Mouse (Mus musculus) MN1 (cell line): ENCODE data around the gene Colec11.

ENCODE experiments used
- DNase-seq: peaks from one replicate; pipeline ENCODE4 v3.0.0-alpha.2; 2016; ENCODE audit warnings: low spot score

Colec11 gene

GRCm38 (mm10) chr12:28602259-28602658 lies 20.9 kb downstream of the Colec11 start:
- DNase-seq = no peak

GRCm38 (mm10) chr12:28598526-28598991 lies 24.6 kb downstream of the Colec11 start:
- DNase-seq = no peak

GRCm38 (mm10) chr12:28598110-28598509 lies 25.1 kb downstream of the Colec11 start:
- DNase-seq = no peak

- DNase-seq = no peak
These were observed 25.5 kb downstream of the Colec11 start for GRCm38 (mm10) chr12:28597699-28598098.

- DNase-seq = no peak
These were observed 26.3 kb downstream of the Colec11 start for GRCm38 (mm10) chr12:28596851-28597250.

GRCm38 (mm10) chr12:28590428-28590827 lies 32.7 kb downstream of the Colec11 start:
- DNase-seq = no peak

- DNase-seq = peak; percentile 92
These were observed 33.9 kb downstream of the Colec11 start for GRCm38 (mm10) chr12:28589090-28589868.

- no peak for DNase-seq
These were observed 35.2 kb downstream of the Colec11 start for GRCm38 (mm10) chr12:28587949-28588348.

GRCm38 (mm10) chr12:28584036-28584435 lies 39.1 kb downstream of the Colec11 start:
- DNase-seq = no peak

GRCm38 (mm10) chr12:28582423-28582822 lies 40.8 kb downstream of the Colec11 start, which contains the start of gene Allc:
Allc (minus strand) TSS chr12:28582523.
- no peak for DNase-seq

GRCm38 (mm10) chr12:28579132-28579531 lies 44.0 kb downstream of the Colec11 start:
- peak; percentile 30 for DNase-seq

GRCm38 (mm10) chr12:28578147-28578546 lies 45.0 kb downstream of the Colec11 start:
- no peak for DNase-seq

- no peak for DNase-seq
These were observed 47.7 kb downstream of the Colec11 start for GRCm38 (mm10) chr12:28575366-28576070.

- DNase-seq = no peak
These were observed 50.9 kb downstream of the Colec11 start for GRCm38 (mm10) chr12:28572241-28572640.

GRCm38 (mm10) chr12:28552299-28552698 lies 70.9 kb downstream of the Colec11 start, which contains the start of gene Dcdc2c:
Dcdc2c (minus strand) TSS chr12:28552399.
- no peak for DNase-seq

- no peak for DNase-seq
These were observed 71.4 kb downstream of the Colec11 start for GRCm38 (mm10) chr12:28551775-28552174.

- no peak for DNase-seq
These were observed 74.3 kb downstream of the Colec11 start for GRCm38 (mm10) chr12:28548887-28549286.
